Mouse (Mus musculus): ENCODE data around the gene Cacna2d1.

GRCm38 (mm10) chr5:16155375-16156284, 221.1 kb downstream of the Cacna2d1 start:
- TF ChIP-seq CTCF (IDR thresholded peaks at IDR 0.05; ENCODE audit: borderline replicate concordance, insufficient read depth, low read depth, low read length): no peak
- TF ChIP-seq POLR2A (IDR thresholded peaks at IDR 0.05; ENCODE audit: borderline replicate concordance, insufficient read depth, low read length): no peak
